Mouse (Mus musculus) lung, adult 2 months (tissue): ENCODE data around the gene Drg1.

ENCODE experiments used
- CTCF ChIP-seq: fragments of 200-500 bp; IDR thresholded peaks from 2 replicates; pipeline ENCODE4 v1.5.1; 2011; ENCODE audit warnings: mild to moderate bottlenecking, low read length, control low read depth; ENCODE audit not compliant: insufficient read depth
- POLR2A ChIP-seq: fragments of 200-500 bp; IDR thresholded peaks from 2 replicates; pipeline ENCODE4 v1.6.1; 2011; ENCODE audit warnings: low read depth, mild to moderate bottlenecking, control low read depth, low read length, borderline replicate concordance; ENCODE audit errors: extremely low read depth

GRCm38 (mm10) chr11:3283645-3284044 is 17.4 kb upstream of the Drg1 start:
- TF ChIP-seq CTCF (no peak), POLR2A (no peak)
